Mouse (Mus musculus) Patski (cell line): ENCODE data around the gene Ccser1. TPM values are rescaled to one million over a fixed set of nuclear protein-coding genes. Genes with fewer than 3 reads are reported as not detected.
A peak's percentile ranks its signal among the peaks of the same experiment; 100 is the strongest.

Source experiments
- ATAC-seq: fragments of 100-300 bp; one replicate; pipeline ENCODE4 v1.8.0; 2021
- CTCF ChIA-PET: fragments of 350-600 bp; sonication (Branson Sonifier 250); formaldehyde crosslinking; loops from one replicate; lab custom pipeline; 2022; ENCODE audit warnings: inconsistent platforms; lab: Charles Lee
- POLR2A ChIA-PET: fragments of 350-600 bp; sonication (Branson Sonifier 250); formaldehyde crosslinking; loops from one replicate; lab custom pipeline; 2022; ENCODE audit warnings: antibody characterized with exemption, inconsistent platforms; lab: Charles Lee
- DNase-seq: peaks from one replicate; pipeline ENCODE4 v3.0.0-alpha.2; 2011; ENCODE audit warnings: low read depth, low spot score
- H3K27me3 ChIP-seq: fragments of 371-371 bp; one replicate; pipeline ENCODE4 v1.5.1; 2021
- CTCF ChIP-seq: fragments of 100-300 bp; IDR thresholded peaks from one replicate; pipeline ENCODE4 v1.5.1; 2021
- in situ Hi-C: fragments of 300-500 bp; cut with MboI; formaldehyde crosslinking; loops from 3 replicates; pipeline ENCODE4 v1.11.1; 2018; ENCODE audit warnings: low pct_unique_long_range_greater_than_20kb, mixed read lengths
- polyA plus RNA-seq: library from polyadenylated mRNA; unstranded; gene quantifications from one replicate; pipeline ENCODE4 v1.2.3, GENCODE M21; 2021

Gene Ccser1
- polyA plus RNA-seq, 1 experiment from 2014 or later, result 1.6 TPM

DNA sequence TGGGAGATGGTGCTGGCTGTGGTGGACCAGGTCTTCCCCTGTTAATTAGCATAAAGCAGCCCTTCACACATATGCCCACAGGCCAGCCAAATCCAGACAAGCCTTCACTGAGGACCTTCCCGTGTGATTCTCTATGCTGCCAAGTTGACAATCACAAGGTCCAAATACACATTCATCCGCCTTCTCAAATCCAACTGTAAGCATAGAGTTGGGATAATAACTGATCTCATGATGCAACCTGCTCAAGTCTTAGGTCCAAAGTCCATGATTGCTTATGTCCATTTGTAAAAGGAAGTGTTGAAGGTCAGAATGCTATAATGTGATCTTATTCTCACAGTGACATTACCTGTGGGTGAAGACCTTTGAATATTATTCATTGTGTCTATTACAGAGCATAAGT, 43.4 kb downstream of the Ccser1 start:
- POLR2A ChIA-PET, result no interaction called here

DNA sequence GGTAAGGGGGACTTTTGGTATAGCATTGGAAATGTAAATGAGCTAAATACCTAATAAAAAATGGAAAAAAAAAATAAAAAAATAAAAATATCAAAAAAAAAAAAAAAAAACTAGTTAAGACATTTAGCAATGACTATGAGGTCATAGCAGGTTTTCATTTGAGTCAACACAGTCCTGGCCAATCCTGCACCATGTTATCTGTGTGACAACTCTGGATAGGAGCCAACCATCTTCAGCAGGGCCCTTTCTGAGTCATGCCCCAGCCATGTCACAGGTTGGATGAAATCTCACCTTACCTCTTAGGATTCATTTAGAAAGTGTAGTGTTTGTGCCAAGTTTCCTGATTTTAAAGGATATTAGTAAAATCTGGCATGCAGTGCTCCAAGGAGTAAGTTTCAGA, 45.2 kb downstream of the Ccser1 start:
- no peak for ATAC-seq
- in situ Hi-C loops, result no loop called here

More for the DNA sequence above, 43.4 kb downstream of the Ccser1 start:
- TF ChIP-seq CTCF, result no peak
- in situ Hi-C loops, result no loop called here
- ATAC-seq (no peak), DNase-seq (no peak)
- CTCF ChIA-PET, result interaction anchor here (1.2 kb wide), 1 partner anchor 13 kb away, joined by 4 read pairs; no protein-coding TSS in a partner anchor
- H3K27me3 ChIP-seq, result no peaks in the 10 kb centered on the region

DNA sequence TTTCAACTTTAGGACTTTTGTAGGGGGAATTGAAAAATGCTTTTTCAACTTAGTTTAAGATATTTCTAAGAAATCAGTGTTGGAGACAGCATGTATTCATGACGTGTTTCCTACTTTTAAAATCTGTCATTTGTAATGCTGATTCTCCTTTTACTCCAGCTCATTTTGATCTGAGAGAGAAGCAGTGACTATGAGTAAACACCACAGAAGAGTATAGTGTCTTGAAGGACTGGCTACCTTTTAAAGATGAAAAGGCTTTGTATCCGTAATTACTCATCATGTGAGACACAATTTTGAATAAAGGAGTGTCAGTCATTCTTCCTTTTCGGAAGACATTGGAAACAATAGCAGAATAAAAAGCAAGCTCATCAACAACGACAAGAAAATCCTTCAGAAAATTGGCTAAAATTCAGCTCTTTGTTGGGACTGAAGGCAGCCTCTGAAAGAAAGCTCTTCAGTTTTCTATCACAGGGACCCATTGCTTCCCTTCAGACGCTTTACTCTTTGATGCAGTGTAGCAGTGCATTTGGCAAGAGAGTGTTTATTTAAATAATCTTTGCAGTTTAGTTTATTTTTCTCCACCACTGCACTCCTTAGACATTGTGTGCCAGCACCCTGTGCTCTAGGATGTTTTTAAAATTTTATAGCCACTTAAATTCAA, 50.1 kb downstream of the Ccser1 start:
- ATAC-seq (no peak), DNase-seq (no peak)
- in situ Hi-C loops, result no loop called here
- H3K27me3 ChIP-seq, result no peaks in the 10 kb centered on the region
- ChIA-PET CTCF (no interaction called here), POLR2A (no interaction called here)
- TF ChIP-seq CTCF, result no peak

More for the DNA sequence above, 45.2 kb downstream of the Ccser1 start:
- no peaks in the 10 kb centered on the region for H3K27me3 ChIP-seq
- no peak for DNase-seq
- ChIA-PET CTCF (no interaction called here), POLR2A (no interaction called here)
- no peak for TF ChIP-seq CTCF

DNA sequence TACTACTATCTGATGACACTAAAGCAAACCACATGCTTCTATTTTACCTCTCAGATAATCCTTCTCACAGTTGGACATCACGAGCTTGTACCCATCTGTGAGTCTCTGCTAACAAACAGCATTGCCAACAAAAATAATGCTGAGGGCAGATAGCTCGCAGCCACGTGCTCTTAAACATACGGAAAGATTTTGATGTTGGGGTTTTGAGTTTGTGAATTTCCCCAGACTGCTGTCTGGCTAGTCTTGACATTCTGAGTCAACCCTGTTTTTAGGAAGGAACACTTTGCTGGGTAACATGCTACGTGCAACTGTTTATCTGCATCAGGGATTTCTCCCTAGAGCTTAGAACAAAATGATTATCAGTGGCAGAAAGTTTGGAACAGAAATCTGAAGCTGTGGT, 52.9 kb downstream of the Ccser1 start:
- ChIA-PET POLR2A (no interaction called here), CTCF (interaction anchor here (1.1 kb wide), 2 partner anchors 16 to 67 kb away, joined by 3 read pairs; no protein-coding TSS in a partner anchor)
- DNase-seq, result peak; percentile 31
- ATAC-seq, result peak; percentile 73
- in situ Hi-C loops, result no loop called here
- H3K27me3 ChIP-seq, result no peaks in the 10 kb centered on the region
- no peak for TF ChIP-seq CTCF

- no peak for TF ChIP-seq CTCF
- ChIA-PET POLR2A (no interaction called here), CTCF (interaction anchor here (1.1 kb wide), 1 partner anchor 66 kb away, joined by 3 read pairs; no protein-coding TSS in a partner anchor)
- H3K27me3 ChIP-seq, result no peaks in the 10 kb centered on the region
- in situ Hi-C loops, result no loop called here
- peak; percentile 99 for ATAC-seq
- DNase-seq, result peak; percentile 56
Observed at GRCm38 (mm10) chr6:61233548-61234187, 53.5 kb downstream of the Ccser1 start.

DNA sequence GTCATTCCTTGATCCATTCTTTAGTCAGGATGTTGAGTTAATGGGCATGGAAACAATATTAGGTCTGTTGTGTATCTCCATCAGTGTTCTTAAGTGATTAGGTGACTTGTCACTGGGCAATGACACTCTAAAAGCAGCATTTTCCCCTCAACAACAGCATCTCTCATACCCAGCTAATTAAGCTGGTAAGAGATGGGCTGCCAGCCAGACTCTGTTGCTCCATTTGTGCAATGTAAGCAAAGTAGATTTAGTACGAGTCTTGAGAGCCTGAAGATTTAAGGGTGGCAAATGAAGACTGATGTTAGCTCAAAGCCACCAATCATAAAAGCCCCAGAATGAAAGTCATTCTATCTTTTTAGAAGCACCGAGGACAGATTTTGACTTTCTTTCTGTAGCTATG, 60.5 kb downstream of the Ccser1 start:
- no peak for ATAC-seq
- in situ Hi-C loops, result no loop called here
- TF ChIP-seq CTCF, result no peak
- DNase-seq, result no peak
- ChIA-PET CTCF (no interaction called here), POLR2A (interaction anchor here (0.8 kb wide), 1 partner anchor 23 kb away, joined by 3 read pairs; no protein-coding TSS in a partner anchor)
- no peaks in the 10 kb centered on the region for H3K27me3 ChIP-seq

DNA sequence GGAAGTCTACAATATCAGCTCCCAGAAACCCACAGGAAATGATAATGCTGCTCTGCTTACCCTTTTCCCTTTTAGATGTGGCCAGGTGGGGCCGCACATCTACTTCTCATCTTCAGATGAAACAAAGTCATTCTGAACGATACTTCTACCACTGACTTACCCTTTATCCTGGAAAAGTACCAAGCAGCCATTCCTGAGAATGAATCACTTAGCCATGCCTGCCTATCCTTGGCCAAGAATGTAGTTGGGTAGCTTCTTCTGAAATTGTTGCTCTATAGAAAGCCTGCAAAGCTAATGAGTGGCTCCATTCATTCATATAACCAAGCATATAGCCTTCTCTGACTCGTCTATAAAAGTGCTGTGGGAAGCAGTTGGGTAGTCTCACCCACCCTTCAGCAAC, 62.4 kb downstream of the Ccser1 start:
- in situ Hi-C loops, result no loop called here
- CTCF ChIA-PET, result no interaction called here
- no peak for TF ChIP-seq CTCF
- ATAC-seq (no peak), DNase-seq (no peak)
- no peaks in the 10 kb centered on the region for H3K27me3 ChIP-seq
- POLR2A ChIA-PET, result no interaction called here

DNA sequence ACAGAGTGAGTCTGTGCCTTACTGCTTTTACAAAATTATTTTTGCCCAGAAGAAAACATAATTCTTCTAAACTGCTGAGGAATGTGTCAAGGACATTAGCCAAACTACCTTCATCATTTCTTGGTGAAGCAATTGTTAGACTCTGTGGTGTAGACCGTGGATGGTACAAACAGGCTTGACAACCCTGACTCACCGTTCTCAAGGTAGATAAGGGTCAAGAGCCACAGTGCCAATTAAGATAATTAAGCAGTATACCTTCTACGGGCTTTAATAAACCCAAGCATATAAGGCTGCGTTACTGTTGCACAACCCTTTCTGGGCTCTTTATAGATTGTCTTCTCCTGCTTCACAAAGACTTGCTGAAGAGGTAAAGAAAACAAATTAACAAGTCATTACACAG, 66.4 kb downstream of the Ccser1 start:
- DNase-seq (no peak), ATAC-seq (peak; percentile 31)
- no peaks in the 10 kb centered on the region for H3K27me3 ChIP-seq
- POLR2A ChIA-PET, result no interaction called here
- TF ChIP-seq CTCF, result no peak
- CTCF ChIA-PET, result no interaction called here
- in situ Hi-C loops, result no loop called here

GRCm38 (mm10) chr6:61247842-61248472, 67.8 kb downstream of the Ccser1 start:
- TF ChIP-seq CTCF, result no peak
- POLR2A ChIA-PET, result no interaction called here
- H3K27me3 ChIP-seq, result no peaks in the 10 kb centered on the region
- in situ Hi-C loops, result no loop called here
- no peak for DNase-seq
- CTCF ChIA-PET, result interaction anchor here (1.4 kb wide), 1 partner anchor 13 kb away, joined by 4 read pairs; no protein-coding TSS in a partner anchor
- ATAC-seq, result no peak

GRCm38 (mm10) chr6:61248700-61249099, 68.6 kb downstream of the Ccser1 start:
- TF ChIP-seq CTCF, result no peak
- CTCF ChIA-PET, result interaction anchor here (1.4 kb wide), 1 partner anchor 13 kb away, joined by 4 read pairs; no protein-coding TSS in a partner anchor
- POLR2A ChIA-PET, result no interaction called here
- in situ Hi-C loops, result no loop called here
- no peak for DNase-seq
- no peaks in the 10 kb centered on the region for H3K27me3 ChIP-seq
- no peak for ATAC-seq

- POLR2A ChIA-PET, result no interaction called here
- no peak for DNase-seq
- CTCF ChIA-PET, result no interaction called here
- no peaks in the 10 kb centered on the region for H3K27me3 ChIP-seq
- in situ Hi-C loops, result no loop called here
- TF ChIP-seq CTCF, result no peak
- ATAC-seq, result no peak
Observed at GRCm38 (mm10) chr6:61251232-61251631, 71.1 kb downstream of the Ccser1 start.
